Mouse (Mus musculus) neutrophil, adult 5-6 weeks (primary cell): Measurements from ENCODE around the gene Pgpep1. TPM values are rescaled to one million over a fixed set of nuclear protein-coding genes. Genes with fewer than 3 reads are reported as not detected.
A peak's percentile ranks its signal among the peaks of the same experiment; 100 is the strongest.

Source experiments
- ATAC-seq: fragments of 151-379, 151-347 bp; 2 replicates; pipeline ENCODE4 v1.8.0; 2017; ENCODE audit warnings: mild to moderate bottlenecking, moderate TSS enrichment; ENCODE audit not compliant: insufficient number of reproducible peaks, poor library complexity, low FRiP score, severe bottlenecking; ENCODE audit errors: extremely low read depth
- total RNA-seq: library from RNA; stranded (forward); fragments of 200-1000 nt; gene quantifications from 2 replicates; pipeline ENCODE4 v1.2.3, GENCODE M21; 2017

The Pgpep1 gene
- total RNA-seq, 1 experiment from 2014 or later = 4.4 TPM

DNA sequence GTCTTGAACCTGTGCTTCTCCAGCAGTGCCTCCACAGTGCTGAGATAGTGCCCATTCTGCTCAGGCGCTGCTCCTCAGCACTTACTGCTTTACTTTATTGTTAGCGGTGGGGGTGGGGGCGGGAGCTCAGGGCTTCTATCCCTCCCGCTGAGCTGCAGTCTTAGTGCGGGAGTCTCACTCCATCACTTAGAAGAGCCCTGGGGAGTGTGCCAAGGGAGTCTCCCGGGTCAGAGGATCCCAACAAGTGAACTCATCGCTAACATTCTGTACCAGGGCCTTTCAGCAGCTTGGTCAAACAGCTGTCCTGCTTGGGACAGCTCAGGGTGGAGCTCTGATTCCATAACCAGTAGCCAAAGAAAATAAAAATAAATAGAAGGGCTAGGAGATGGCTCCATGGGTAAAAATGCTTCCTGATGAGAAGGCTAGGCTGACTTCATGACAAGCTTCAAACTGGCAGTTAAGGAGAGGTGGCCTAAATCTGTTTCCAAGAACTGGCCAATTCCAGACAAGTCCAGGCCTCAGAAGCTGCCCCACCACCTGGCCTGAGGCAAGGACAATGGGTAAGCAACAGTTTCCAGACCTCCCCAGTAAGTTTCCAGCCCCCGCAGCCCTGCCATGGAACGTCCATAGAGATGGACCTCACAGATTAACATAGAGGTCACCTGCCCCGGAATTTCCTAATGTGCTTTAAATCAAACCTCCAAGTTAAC lies 11.6 kb upstream of the Pgpep1 start:
- ATAC-seq = no peak

DNA sequence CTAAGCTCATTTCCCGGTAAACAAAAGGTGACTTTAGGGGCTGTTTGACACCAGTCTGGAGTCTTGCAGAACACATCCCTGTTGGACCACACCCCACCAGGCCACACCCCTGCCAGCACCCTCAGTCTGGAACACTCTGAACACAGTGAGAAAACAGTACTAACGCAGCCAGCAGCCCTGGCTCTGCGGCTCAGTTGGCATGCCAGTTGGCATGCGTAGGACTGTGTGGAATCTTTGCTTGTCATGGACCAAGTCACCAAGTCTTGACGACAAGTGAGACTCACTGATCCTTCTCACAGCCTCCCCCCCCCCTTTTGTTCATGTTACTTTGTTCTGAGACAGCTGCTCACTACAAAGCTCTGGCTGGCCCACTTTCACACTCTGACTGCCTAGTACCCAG lies 6.9 kb upstream of the Pgpep1 start:
- ATAC-seq = no peak

DNA sequence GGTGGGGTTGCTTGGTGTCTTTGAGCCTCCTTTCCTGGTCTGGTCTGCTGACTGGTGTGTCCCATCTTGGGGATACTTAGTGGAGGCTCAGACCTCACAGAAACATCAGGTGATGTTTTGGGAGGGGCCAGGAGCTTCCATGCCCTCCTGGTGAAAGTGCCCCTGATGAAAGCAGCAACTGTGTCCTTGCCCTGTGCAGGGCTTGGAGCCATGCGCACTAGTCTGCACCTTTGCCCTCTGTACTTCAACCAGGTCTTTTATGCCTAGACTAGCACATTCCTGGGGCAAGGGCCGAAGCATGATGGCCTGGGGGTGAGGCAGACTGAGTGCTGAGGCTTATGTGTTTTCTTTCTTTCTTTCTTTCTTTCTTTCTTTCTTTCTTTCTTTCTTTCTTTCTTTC lies 5.4 kb upstream of the Pgpep1 start:
- no peak for ATAC-seq

DNA sequence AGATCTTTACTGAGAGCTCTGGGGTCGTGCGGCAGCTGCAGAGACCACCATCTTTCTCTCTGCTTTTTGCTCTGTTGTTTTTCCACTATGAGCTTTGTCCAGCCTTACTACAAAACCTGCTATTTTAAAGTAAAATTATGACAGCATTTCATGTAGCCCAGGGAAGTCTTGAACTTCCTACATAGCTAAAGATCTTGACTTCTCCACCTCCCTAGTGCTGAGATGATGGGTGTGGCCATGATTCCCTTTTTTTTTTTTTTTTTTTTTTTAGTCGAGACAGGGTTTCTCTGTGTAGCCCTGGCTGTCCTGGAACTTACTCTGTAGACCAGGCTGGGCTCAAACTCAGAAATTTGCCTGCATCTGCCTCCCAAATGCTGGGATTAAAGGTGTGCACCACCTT lies 4.4 kb upstream of the Pgpep1 start:
- ATAC-seq = no peak

DNA sequence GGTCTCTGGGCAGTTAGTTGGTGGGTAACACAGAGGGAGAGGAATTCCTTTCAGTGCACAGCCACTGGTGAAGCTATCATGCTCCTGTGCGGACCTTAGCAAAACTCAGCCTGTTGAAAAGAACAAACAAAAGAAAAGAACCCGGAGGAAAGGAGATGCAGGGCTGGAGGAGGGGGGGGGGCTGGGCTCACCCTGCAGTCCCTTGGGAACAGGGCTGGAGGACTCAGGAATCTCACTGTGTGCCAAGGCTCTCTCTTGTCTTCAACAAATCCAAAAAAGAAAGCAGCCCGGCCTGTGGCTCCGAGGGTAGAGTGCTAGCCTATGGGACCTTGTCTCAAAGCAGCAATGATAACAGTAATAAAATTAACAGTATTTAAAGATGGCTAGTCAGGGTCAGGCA lies 3.5 kb upstream of the Pgpep1 start:
- no peak for ATAC-seq

DNA sequence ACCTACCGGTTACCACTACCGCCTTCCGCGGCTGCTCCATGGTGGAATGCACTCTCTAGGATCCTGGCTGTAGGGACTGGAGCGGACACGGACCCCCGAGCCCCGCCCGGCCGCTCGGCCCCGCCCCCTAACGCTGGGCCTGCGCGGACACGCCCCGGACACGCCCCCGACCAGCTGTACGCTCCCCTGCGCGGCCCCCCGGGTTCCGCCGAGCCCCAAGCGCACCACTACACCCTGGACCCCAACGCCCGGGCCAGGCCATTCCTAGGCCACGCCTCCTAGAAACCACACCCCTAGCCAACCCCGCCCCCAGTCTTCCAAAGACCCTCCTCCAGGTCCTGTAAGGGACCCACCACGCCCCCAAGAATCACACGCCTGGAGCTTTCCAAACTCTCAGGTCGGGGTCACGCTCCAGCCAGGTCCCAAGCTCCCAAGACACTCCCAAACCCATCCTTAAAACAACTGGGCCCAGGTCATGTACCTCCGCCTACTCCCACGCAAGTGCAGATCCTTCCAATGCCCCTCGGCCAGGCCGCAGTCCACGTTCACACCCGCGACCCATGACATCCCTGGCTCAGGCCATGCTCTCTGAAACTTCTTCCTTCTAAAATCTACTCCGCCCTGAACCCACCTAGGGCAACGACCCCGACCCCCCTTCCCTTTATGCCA lies 450 bp downstream of the Pgpep1 start:
- peak; percentile 29 for ATAC-seq

DNA sequence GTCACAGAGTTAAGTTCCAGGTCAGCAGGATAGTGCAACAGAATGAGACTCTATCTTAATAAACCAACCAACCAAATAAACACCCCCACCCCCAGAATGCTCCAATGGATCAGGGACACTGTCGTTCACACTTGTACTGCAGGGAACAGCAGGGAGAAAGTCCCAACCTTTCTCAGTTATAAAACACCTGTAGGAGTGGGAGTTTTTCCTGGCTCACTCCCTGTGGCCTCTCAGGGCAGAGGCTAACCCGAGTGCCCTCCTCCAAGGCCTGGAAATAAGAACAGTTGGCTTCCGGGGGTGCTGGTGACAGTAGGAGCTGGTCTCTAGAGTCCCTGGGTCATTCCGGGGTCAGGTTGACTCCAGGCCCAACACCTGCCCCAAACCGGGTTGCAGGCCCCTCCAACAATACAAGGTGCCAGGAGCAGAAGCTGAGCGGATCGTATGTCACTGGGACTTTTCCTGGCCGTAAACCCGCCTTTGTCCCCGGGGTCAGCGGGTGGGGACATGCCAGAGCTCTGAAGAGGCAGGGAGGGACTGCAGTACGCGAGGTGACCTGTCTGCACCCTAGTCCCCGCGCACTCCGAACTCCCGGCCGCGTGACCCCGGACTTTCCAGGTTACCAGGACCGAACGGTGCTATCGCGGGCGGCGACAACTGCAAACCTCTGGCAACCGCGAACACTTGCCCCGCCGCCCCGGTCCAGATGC lies 1.1 kb downstream of the Pgpep1 start:
- ATAC-seq = peak; percentile 0; the same call in 1 of the 2 replicates

DNA sequence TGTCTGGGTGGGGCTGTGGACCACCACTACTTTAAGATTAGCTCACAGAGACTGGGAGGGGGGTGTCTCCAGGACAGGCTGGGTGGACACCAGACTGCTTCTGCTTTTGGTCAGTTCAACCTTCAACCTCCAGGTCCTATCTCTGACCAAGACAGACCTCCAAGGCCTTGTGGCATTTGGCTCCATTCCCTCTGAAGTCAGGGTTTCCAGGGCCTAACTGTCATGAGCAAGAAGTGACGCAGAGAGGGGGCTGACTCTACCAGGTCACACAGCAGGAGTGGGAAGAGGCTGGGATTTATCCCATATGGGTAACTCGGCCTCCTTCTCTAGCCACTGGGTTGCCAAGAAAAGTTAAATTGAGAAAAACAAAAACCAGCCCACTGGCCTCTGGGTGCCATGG lies 2.4 kb downstream of the Pgpep1 start:
- ATAC-seq = no peak

DNA sequence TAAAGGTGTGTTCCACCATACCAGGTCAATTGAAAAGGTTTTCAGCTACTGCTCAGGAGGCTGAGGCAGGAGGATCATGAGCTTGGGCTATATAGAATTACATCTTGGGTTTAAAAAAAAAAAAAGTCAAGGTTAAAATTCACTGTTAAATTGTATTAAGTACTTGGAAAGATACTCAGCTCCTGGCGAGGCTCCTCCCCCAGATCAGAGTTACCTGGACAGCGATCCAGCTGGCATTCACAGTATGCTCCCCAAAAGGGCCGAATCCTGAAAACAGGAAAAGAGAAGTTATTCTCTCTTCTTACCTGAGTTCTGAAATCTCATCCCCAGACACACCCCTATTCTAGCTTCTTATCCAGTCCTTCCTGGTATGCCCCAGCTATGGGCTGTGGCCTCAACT lies 3.0 kb downstream of the Pgpep1 start:
- ATAC-seq = no peak

DNA sequence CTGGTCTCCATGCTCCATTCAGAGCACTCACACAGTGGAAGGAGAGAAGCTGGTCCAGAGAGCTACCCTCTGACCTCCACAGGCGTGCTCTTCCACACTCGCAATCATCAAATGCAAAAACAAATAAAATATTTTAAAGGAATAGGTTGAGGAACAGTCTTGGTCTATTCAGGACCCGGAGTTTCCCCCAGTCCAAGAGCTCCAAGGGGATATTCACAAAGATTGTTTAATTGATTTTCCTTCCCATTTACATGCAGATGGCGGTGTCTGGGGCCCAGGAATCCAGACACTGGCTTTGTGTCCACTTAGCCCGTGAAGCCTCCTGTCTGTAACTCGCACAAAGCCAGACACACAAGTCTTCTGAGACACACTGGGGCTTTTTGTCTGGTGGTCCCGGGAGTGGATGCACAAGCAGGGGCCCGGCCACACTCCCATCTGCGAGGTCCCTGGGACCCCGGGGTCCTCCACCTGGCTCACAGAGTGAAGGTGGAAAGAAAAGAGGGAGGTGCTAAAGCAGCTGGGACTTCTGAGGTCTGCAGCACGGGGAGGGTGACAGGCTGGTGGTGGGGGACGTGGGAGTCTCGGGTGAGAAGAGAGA lies 3.9 kb downstream of the Pgpep1 start:
- no peak for ATAC-seq

DNA sequence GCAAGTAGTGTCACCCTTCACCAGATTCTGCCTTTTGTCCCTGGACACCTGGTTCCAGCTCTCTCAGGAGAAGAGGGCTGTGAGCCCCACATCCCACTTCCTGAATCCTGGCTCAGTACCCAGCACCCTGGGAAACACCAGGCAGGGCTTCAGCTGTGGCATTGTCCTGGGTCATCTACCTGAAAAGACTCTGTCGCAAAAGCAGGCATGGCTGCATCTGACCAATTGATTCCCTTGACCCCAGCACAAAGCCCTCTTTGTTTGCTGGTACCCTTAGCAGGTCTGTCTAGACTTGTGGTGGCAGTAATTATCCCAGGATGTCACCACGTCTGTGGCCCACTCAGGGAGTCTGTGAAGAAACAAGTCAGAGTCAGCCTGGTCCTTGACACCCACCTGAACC lies 4.7 kb downstream of the Pgpep1 start:
- no peak for ATAC-seq

DNA sequence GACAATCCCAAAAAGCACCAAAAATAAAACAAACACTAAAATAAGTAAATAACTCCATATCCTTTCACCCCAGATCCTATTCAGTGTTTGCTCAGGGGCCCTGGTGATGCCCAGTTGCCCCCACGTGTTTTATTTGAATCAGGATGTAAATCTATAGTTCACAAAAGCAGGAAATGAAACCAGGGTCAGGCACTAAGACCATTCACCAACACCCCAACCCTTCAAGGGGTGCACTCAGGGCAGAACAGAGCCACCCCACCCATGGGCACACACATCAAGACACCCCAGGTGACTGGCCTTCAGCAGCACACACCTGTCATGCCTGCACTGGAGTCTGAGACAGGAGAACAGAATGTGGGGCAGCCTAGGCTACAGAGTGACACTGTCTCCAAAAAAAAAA lies 6.1 kb downstream of the Pgpep1 start:
- no peak for ATAC-seq

DNA sequence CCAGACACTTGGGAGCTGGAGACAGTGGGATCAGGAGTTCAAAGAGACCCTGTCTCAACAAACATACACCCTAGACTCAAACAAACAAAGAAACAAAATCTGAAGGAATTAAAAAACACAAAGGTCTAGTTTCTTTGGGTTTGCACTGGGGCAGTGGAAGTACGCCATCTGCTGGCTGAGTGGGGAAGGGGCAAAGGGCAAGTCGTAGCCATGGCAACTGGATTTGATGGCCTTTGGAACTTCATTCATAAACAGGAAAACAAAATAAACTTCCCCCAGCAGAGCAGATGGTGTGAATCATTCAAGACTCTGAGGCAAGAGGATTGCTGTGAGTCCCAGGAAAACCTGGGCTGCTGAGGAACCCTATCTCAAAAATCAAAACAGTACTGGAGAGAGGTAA lies 7.0 kb downstream of the Pgpep1 start:
- ATAC-seq = peak; percentile 52

DNA sequence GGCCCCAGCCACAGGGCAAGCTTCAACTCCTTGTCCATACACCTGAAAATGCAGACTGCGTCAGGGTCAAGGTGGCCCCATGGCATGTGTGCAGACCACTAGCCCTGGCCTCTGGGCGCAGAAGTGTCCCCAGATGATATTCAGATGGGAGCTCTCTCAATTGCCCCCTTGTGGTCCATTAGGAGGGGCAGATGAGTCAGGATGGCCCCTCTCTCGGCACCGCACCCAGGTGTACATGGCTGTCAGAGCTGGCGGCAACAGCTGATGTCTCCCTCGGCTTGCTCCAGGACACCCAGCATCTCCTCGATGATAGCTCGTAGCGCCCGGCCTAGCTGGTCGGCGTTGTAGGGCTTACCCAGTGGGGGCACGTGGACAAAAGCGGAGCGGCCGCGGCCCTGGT lies 9.8 kb downstream of the Pgpep1 start:
- no peak for ATAC-seq

DNA sequence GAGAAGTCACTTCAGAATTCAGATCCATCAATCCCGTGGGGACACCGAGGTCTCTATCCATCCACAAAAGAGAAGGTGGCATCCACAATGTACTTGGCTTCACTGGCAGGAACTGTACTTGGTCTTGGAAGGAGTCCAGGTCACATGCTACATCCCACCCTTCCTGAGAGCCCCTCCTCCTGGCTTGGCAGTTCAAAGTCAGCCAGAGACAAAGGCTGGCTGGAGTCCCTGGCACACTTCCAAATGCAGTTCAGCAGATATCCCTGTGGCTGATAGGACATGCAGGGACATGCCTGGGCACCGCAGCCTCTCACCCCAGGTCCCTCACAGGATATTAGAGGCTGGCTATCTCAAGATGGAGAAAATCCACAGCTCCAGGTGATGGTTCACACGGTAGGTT lies 10.9 kb downstream of the Pgpep1 start:
- no peak for ATAC-seq

DNA sequence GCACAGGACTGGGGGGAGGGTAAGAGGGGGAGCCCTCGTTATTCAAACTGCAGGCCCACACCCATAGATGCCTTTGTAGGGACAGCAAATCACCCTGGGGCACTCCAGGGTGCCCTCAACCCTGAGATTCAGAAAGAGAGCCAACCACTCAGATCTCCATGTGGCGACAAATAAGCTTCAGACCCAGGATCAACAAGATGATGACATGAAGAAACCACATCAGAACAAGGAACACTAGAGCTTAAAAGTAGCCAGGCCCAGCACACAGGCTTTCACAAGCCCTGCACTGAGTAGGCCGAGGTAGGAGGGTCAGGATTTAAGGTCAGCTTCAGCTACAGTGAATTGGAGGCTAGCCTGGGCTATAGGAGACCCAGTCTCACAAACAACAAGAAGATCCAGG lies 11.3 kb downstream of the Pgpep1 start:
- ATAC-seq = no peak

DNA sequence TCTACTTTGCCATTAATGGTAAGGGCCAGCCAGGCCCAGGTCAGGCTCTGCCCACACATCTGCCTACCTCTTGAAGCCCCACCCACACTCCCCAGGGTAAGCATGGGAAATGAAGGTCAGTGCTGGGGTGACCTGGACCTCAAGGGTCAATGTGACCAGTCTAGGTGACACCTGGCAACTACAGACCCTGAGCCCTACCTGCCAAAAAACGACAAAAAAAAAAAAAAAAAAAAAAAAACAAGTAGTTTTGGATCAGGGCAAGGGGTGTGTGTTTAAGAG lies 12.1 kb downstream of the Pgpep1 start:
- no peak for ATAC-seq

DNA sequence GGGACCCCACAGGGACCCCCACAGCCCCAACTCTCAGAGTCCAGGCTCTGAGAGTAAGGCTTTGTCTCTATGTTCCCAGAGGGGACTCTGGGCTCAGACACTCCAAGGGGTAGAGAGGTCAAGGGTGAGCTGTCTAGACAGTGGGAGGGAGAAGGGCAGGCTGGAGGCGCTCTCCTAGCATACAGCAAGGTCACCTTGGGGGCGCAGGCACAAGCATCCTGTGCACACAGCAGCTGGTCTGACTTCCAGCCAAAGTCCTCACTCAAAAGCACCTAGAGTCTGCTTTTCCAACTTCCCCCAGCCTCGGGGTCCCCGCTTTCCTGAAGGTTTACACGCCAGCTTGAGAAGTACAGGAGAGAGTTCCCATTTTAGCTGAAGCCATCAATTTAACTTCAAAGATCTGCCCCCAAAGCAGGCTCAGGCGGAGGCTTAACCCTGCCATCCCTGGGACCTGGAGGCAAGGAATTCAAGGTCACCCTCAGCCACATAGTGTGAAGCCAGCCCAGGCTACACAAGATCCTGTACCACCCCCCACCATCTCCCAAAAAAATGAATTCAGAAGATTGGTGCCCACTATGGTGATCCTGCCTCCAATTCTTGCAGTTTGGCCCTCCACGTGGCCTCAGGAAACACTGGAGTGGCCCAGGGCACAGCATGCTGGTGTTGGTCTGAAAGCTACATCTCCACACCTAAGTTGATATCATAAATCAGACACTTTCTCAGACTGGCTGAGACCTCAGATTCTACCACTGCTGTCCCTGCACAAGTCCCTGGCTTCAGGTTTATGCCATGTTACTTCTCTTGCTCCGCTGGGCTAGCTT lies 12.6 kb downstream of the Pgpep1 start:
- ATAC-seq = no peak

DNA sequence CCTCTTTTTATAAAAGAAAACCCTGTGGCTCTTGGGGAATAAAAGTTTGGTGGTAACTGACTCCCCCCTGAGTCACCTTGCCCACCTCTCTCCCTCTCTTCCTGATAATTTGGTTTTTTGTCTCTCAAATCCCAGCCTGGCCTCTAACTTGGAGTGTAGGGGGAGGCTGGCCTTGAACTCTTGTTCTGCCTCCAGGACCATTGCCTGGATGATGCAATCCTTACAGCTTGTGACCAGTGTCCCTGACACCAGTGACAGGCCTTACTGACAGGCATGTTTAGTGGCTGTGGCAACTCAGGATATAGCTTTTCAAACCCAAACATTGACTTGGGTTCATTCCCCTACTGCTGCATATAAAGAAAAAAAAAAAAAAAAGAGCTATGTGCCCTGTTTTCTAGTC lies 13.4 kb downstream of the Pgpep1 start:
- ATAC-seq = no peak
